Mouse (Mus musculus): Measurements from ENCODE around the gene Pin1.

The Pin1 gene

DNA sequence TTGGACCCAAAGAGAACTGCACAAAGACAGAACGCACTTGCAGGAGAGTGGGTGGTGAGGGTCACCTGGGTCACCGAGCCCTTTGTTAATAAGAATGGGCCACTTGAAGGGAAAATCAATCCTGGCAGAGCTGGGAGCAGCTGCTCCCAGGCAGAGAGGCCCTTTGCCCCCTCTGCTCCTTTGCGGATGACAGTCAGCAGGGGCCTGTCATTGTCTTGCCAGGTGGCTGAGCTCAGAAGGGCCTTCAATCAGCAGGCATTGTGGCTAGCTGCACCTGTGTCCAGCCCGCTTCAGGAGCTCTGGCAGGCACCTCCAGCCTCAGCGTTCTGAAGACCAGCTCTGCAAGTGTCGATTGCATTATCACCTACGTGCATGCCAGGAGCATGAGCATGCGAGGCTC lies 45.6 kb downstream of the Pin1 start:
- DNase-seq (ENCODE audit: low read depth, low spot score) = no peak

DNA sequence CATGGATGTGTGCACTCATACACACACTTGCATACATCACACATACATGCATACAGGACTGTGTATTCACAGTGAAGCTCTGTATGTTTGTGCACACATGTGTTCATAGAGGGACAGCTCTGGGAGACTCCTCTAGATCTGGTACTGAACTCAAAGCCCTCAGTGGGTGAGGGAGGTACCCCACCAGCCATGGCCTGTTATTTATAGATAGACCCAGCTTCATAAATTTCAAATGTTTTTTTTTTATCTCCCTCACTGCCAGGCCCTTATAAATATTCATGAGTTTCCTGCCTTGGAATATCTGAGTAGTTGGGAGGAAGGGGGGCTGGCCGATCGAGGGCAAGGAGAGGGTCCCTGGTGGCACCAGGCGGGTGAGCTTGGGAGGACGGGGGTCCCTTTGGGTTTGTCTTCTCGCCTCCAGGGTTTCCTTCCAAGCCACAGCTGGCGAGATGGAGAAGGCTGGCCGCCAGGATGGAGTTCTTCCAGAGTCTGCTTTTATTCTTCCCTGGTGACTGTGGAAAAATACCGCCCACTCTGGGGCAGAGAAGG lies 52.0 kb downstream of the Pin1 start:
- no peak for DNase-seq (ENCODE audit: low read depth, low spot score)

DNA sequence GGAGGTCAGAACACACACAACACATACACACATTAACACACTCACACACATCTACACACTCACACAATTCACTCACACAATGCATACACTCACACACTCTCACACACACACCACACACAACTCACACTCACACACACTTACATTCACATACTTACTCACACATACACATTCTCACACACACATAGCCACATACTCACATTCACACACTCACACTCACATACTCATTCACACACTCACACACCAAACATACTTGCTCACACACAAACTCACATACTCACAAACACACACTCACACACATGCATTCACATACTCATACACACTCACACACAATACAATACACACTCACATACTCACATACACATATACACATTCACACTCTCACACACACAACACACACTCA lies 53.5 kb downstream of the Pin1 start:
- DNase-seq (ENCODE audit: low read depth, low spot score) = no peak

DNA sequence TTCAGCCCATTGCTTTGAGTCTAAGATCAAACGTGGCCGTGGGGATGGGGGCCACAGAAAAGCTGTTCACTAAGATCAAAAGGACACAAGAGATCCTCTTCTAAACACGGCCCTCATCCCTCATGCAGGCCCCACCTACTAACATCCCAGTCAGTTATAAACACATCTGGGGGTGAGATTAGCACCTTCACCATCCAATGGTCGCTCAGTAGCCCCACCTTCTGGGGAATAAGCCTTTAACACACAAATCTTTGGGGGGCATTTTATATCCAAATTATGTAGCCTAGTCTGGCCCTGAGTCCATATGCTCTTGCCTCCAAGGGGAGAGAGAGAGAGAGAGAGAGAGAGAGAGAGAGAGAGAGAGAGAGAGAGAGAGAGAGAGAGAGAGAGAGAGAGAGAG lies 54.1 kb downstream of the Pin1 start:
- DNase-seq (ENCODE audit: low read depth, low spot score) = no peak

DNA sequence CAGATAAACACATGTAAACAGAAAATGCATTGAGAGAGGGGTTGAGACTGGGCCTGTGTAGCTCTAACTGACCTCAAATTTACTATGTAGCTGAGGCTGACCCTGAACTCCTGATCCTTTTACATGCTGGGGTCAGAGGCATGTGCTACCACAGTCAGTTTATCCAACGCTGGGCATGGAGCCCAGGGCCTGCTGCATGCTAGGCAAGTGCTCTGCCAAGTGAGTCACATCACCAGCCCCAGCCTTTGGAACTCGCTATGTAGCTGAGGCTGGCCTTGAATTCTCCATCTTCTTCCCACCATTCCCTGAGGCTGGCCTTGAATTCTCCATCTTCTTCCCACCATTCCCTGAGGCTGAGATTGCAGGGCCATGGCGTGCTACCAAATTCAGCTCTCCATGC lies 58.6 kb downstream of the Pin1 start:
- no peak for DNase-seq (ENCODE audit: low read depth, low spot score)

DNA sequence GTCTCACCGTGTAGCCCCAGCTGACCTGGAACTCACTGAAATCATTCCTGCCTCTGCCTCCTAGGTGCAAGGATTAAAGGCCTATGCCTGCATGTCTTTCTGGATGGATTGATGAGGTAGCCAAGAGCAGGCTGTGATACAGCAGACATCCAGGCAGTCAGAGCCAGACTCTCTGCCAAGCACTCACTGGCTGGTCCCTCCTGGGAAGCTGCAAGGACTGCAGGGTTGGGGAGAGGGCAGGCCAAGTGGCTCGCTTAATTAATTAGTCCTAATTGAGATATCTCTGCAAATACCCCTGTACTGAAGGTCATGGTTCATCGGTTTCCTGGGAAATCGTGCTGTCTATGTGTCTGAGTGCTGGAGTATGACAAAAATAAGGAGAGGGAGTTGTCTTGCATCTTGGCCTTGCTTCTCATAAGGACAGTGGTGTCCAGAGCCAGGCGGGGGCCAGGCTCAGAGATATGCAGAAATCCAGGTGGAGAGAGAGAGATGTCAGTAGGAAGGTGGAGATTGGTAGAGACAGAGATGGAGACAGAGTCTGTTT lies 61.1 kb downstream of the Pin1 start:
- no peak for DNase-seq (ENCODE audit: low read depth, low spot score)

DNA sequence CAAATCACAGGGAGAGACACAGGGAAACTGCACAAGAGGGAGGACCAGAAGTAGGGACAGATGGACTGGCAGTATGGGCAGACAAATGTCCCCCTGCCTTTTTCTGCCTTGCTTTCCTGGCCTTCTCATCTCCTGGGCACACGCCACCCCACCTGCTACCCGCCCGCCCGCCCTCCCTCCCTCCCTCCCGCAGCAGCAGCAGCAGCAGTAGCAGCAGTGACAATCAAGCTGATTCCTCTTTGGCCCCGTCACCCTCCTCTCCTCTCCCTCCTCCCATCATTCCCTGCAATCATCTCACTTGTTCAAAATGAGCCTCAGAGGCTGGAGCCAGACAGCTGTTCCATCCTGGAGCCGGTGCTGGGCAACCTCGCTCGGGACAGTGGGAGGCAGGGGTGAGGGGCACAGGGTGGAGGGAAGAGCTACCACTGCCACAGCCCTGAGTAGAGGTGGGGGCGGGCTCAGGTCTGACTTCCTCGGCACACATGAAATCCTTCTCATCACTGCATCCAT lies 61.6 kb downstream of the Pin1 start:
- no peak for DNase-seq (ENCODE audit: low read depth, low spot score)

DNA sequence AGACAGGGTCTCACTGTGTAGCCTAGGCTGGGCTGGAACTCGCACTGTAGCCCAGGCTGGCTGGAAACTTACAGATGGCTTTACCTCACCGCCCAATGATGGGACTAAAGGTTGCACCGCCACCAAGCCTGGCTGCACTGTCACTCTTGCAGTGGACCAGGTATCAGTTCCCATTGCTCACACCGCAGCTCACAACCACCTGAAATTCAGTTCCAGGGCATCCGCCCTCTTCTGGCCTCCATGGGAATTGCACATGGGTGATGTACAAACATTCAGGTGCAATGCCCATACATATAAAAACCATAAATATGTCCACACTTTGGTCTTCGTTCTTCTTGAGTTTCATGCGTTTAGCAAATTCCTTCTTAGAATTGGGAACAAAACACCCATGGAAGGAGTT lies 63.4 kb downstream of the Pin1 start:
- DNase-seq (ENCODE audit: low read depth, low spot score) = peak; percentile 59
